Mouse (Mus musculus): ENCODE results near the gene Coq3. TPM values are rescaled to one million over a fixed set of nuclear protein-coding genes. Genes with fewer than 3 reads are reported as not detected.

Coq3 gene
- 4.7 and 5.4 TPM in 2 replicates for polyA plus RNA-seq (2012; rRNA removed)

GRCm38 (mm10) chr4:21879565-21880220, at the start of gene Coq3:
Gene Coq3, plus strand, starts transcription at chr4:21879673.
- under 1% methylated on average over 51 of the region's 51 CpGs for WGBS
- H3K27ac ChIP-seq (ENCODE audit: insufficient read depth, low read depth, low read length), result peak within 1 kb of the TSS; percentile 94

GRCm38 (mm10) chr4:21832844-21833243, 46.6 kb upstream of the Coq3 start:
- Histone ChIP-seq H3K27me3 (replicated peaks; ENCODE audit: control insufficient read depth, insufficient read depth, low read length) (no peaks in the 10 kb centered on the region), H3K4me3 (ENCODE audit: insufficient read depth, low read depth, low read length) (no peak overlapping the region), H3K27ac (ENCODE audit: insufficient read depth, low read depth, low read length) (no peak overlapping the region), H3K4me1 (ENCODE audit: control insufficient read depth, insufficient read depth, low read length) (no peaks in the 10 kb centered on the region), H3K36me3 (ENCODE audit: control insufficient read depth, insufficient read depth, low read length) (peaks cover 1% of the 10 kb centered on the region; the same call in 1 of the 2 replicates)
- 98% methylated on average over 8 of the region's 8 CpGs for WGBS
- no peak for DNase-seq
- no peak for TF ChIP-seq POLR2A (IDR thresholded peaks at IDR 0.05; ENCODE audit: low read depth, low read length)
- TF ChIP-seq CTCF (conservative IDR thresholded peaks at IDR 0.05; ENCODE audit: insufficient read depth, insufficient read length, low read depth, low read length), result 0 out of 2 replicates have a peak, but pooled peaks have one; percentile 2

More at GRCm38 (mm10) chr4:21879565-21880220, at the start of gene Coq3:
- peak; percentile 49 for TF ChIP-seq POLR2A (IDR thresholded peaks at IDR 0.05; ENCODE audit: low read depth, low read length)
- TF ChIP-seq CTCF (conservative IDR thresholded peaks at IDR 0.05; ENCODE audit: insufficient read depth, insufficient read length, low read depth, low read length), result no peak
- H3K4me1 ChIP-seq (ENCODE audit: control insufficient read depth, insufficient read depth, low read length), result peaks cover 3% of the 10 kb centered on the region; the same call in 1 of the 2 replicates
- H3K36me3 ChIP-seq (ENCODE audit: control insufficient read depth, insufficient read depth, low read length), result no peaks in the 10 kb centered on the region
- peak within 1 kb of the TSS; percentile 95 for H3K4me3 ChIP-seq (ENCODE audit: insufficient read depth, low read depth, low read length)
- peak; percentile 88 for DNase-seq
- no peaks in the 10 kb centered on the region for H3K27me3 ChIP-seq (replicated peaks; ENCODE audit: control insufficient read depth, insufficient read depth, low read length)

- Histone ChIP-seq H3K27me3 (replicated peaks; ENCODE audit: control insufficient read depth, insufficient read depth, low read length) (no peaks in the 10 kb centered on the region), H3K4me1 (ENCODE audit: control insufficient read depth, insufficient read depth, low read length) (0 out of 2 replicates have a peak, but pooled peaks cover 6% of the 10 kb centered on the region), H3K4me3 (ENCODE audit: insufficient read depth, low read depth, low read length) (peak within 1 kb of the TSS; percentile 92), H3K27ac (ENCODE audit: insufficient read depth, low read depth, low read length) (peak within 1 kb of the TSS; percentile 98), H3K36me3 (ENCODE audit: control insufficient read depth, insufficient read depth, low read length) (no peaks in the 10 kb centered on the region)
- TF ChIP-seq CTCF (conservative IDR thresholded peaks at IDR 0.05; ENCODE audit: insufficient read depth, insufficient read length, low read depth, low read length) (peak; percentile 81), POLR2A (IDR thresholded peaks at IDR 0.05; ENCODE audit: low read depth, low read length) (no peak)
- under 1% methylated on average over 50 of the region's 50 CpGs for WGBS
- peak; percentile 98 for DNase-seq
These were observed 31.8 kb upstream of the Coq3 start, which contains the start of gene Pnisr for GRCm38 (mm10) chr4:21847481-21848286. Gene Pnisr, plus strand, starts transcription at chr4:21847583.

- H3K4me3 ChIP-seq (ENCODE audit: insufficient read depth, low read depth, low read length), result peak overlapping the region; percentile 92
- no peaks in the 10 kb centered on the region for H3K27me3 ChIP-seq (replicated peaks; ENCODE audit: control insufficient read depth, insufficient read depth, low read length)
- H3K27ac ChIP-seq (ENCODE audit: insufficient read depth, low read depth, low read length), result peak overlapping the region; percentile 98
- DNase-seq, result peak; percentile 92
- TF ChIP-seq CTCF (conservative IDR thresholded peaks at IDR 0.05; ENCODE audit: insufficient read depth, insufficient read length, low read depth, low read length), result no peak
- no peak for TF ChIP-seq POLR2A (IDR thresholded peaks at IDR 0.05; ENCODE audit: low read depth, low read length)
- H3K36me3 ChIP-seq (ENCODE audit: control insufficient read depth, insufficient read depth, low read length), result no peaks in the 10 kb centered on the region
- WGBS, result under 1% methylated on average over 24 of the region's 24 CpGs
- H3K4me1 ChIP-seq (ENCODE audit: control insufficient read depth, insufficient read depth, low read length), result 0 out of 2 replicates have a peak, but pooled peaks cover 6% of the 10 kb centered on the region
These were observed 31.2 kb upstream of the Coq3 start for GRCm38 (mm10) chr4:21848287-21848630.

- Histone ChIP-seq H3K27ac (ENCODE audit: insufficient read depth, low read depth, low read length) (no peak overlapping the region), H3K27me3 (replicated peaks; ENCODE audit: control insufficient read depth, insufficient read depth, low read length) (no peaks in the 10 kb centered on the region), H3K36me3 (ENCODE audit: control insufficient read depth, insufficient read depth, low read length) (peaks cover 5% of the 10 kb centered on the region), H3K4me1 (ENCODE audit: control insufficient read depth, insufficient read depth, low read length) (no peaks in the 10 kb centered on the region), H3K4me3 (ENCODE audit: insufficient read depth, low read depth, low read length) (no peak overlapping the region)
- no peak for DNase-seq
- 53% methylated on average over 1 of the region's 1 CpGs for WGBS
- TF ChIP-seq POLR2A (IDR thresholded peaks at IDR 0.05; ENCODE audit: low read depth, low read length), result no peak
- no peak for TF ChIP-seq CTCF (conservative IDR thresholded peaks at IDR 0.05; ENCODE audit: insufficient read depth, insufficient read length, low read depth, low read length)
These were observed 22.0 kb upstream of the Coq3 start for GRCm38 (mm10) chr4:21857481-21857880.

- Histone ChIP-seq H3K27me3 (replicated peaks; ENCODE audit: control insufficient read depth, insufficient read depth, low read length) (no peaks in the 10 kb centered on the region), H3K4me1 (ENCODE audit: control insufficient read depth, insufficient read depth, low read length) (no peaks in the 10 kb centered on the region), H3K36me3 (ENCODE audit: control insufficient read depth, insufficient read depth, low read length) (peaks cover 8% of the 10 kb centered on the region), H3K27ac (ENCODE audit: insufficient read depth, low read depth, low read length) (no peak overlapping the region), H3K4me3 (ENCODE audit: insufficient read depth, low read depth, low read length) (no peak overlapping the region)
- TF ChIP-seq CTCF (conservative IDR thresholded peaks at IDR 0.05; ENCODE audit: insufficient read depth, insufficient read length, low read depth, low read length), result no peak
- TF ChIP-seq POLR2A (IDR thresholded peaks at IDR 0.05; ENCODE audit: low read depth, low read length), result no peak
- WGBS, result 97% methylated on average over 1 of the region's 1 CpGs
- DNase-seq, result no peak
These were observed 14.2 kb upstream of the Coq3 start for GRCm38 (mm10) chr4:21865226-21865625.

GRCm38 (mm10) chr4:21878776-21879175, 697 bp upstream of the Coq3 start:
- DNase-seq, result no peak
- no peak overlapping the region for H3K27ac ChIP-seq (ENCODE audit: insufficient read depth, low read depth, low read length)
- peaks cover 1% of the 10 kb centered on the region; the same call in 1 of the 2 replicates for H3K36me3 ChIP-seq (ENCODE audit: control insufficient read depth, insufficient read depth, low read length)
- H3K27me3 ChIP-seq (replicated peaks; ENCODE audit: control insufficient read depth, insufficient read depth, low read length), result no peaks in the 10 kb centered on the region
- WGBS, result 16% methylated on average over 6 of the region's 6 CpGs
- H3K4me3 ChIP-seq (ENCODE audit: insufficient read depth, low read depth, low read length), result no peak overlapping the region
- no peak for TF ChIP-seq CTCF (conservative IDR thresholded peaks at IDR 0.05; ENCODE audit: insufficient read depth, insufficient read length, low read depth, low read length)
- TF ChIP-seq POLR2A (IDR thresholded peaks at IDR 0.05; ENCODE audit: low read depth, low read length), result no peak
- peaks cover 3% of the 10 kb centered on the region; the same call in 1 of the 2 replicates for H3K4me1 ChIP-seq (ENCODE audit: control insufficient read depth, insufficient read depth, low read length)

Measured in kidney, adult 2 months (tissue).